Mouse (Mus musculus) adrenal gland, adult 2 months (tissue): Measurements from ENCODE around the gene Bdnf. TPM values are rescaled to one million over a fixed set of nuclear protein-coding genes. Genes with fewer than 3 reads are reported as not detected.

Experiments
- DNase-seq: peaks from one replicate; pipeline ENCODE4 v3.0.0; 2021
- long read RNA-seq: library from polyadenylated mRNA; stranded (forward); transcript quantifications from one replicate; pipeline ENCODE4 v2.0.0, GENCODE M21; 2021
- polyA plus RNA-seq: library from polyadenylated mRNA; depleted of rRNA; stranded (reverse); fragments of >200 nt; gene quantifications from 2 replicates; pipeline ENCODE4 v1.2.3, GENCODE M21; 2012; rRNA removed
- total RNA-seq, 2 experiments: library from RNA; stranded (reverse); gene quantifications; 2 replicates each; pipeline ENCODE4 v1.2.3; 2021

The Bdnf gene
- total RNA-seq: under 1 TPM in 1 of 2 experiments, not detected in 1; 0.14 TPM
- polyA plus RNA-seq: 0.03 TPM in 1 of 2 replicates, not detected in the other
- long read RNA-seq: 0 reads

GRCm38 (mm10) chr2:109674532-109674931 lies at the start of gene Bdnf:
TSS of gene Bdnf (plus strand) at chr2:109674700.
- no peak for DNase-seq

DNA sequence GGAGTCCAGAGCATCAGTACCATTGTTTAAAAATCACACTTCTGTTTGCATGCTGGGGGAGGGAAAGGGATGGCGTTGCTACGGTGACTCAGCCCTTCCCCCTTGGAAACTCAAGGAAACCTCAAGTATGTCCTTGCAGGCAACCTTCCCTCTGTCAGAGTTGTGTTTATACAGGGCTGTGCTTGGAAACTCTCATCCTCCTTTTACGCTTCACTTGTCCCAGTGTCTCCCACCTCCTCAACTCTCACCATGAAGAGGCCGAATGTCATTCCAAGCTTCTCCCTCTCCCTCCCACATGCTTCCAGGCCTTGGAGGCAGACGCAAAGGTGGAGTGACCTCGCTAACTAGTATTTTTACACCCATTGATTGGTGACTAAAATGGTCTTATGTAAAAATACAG lies 47.6 kb upstream of the Bdnf start:
- peak; percentile 3 for DNase-seq

DNA sequence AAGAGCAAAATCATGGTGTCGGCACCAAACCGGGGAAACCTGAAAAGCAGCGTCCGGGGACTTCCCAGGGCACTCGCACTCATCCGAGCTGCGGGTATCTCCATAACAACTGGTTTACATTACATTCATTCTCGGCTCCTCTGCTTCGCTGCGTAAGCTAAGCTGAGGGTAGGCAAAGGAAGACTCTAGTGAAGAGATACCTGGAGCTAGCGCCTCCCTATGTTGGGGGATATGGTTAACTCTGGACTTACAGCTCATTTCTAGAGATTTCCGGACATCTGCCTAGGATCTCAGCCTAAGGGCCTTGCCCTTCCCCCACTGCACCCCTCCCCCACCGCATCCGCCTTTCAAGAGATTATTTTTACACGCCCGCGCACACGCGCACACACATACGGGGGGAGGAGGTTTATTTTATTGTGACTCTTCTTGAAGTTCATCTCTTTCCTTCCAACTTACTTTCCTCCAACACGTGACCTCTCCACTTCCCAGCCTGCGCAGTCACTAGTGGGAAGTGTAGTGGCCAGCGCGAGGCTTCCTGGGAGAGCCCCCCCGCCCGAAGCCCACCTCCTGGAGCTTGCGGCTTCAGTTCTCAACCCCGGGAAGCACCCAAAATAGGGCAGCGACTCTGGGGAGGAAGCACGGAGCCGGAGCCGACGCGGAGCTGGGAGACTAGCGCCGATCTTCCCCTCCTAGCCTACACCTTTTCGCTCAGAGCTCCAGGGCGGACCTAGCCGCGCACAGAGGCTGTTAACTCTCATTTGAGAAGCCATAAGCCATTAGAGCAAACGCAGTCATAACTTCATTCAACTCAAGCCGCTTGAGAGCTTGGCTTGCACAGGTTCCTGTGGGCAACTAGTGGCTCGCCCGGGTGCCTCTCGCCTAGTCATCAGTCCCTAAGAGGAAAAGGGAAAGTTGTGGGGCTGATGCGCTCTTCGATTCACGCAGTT lies 718 bp upstream of the Bdnf start:
- no peak for DNase-seq

GRCm38 (mm10) chr2:109675051-109675450 lies 551 bp downstream of the Bdnf start:
- DNase-seq: no peak

DNA sequence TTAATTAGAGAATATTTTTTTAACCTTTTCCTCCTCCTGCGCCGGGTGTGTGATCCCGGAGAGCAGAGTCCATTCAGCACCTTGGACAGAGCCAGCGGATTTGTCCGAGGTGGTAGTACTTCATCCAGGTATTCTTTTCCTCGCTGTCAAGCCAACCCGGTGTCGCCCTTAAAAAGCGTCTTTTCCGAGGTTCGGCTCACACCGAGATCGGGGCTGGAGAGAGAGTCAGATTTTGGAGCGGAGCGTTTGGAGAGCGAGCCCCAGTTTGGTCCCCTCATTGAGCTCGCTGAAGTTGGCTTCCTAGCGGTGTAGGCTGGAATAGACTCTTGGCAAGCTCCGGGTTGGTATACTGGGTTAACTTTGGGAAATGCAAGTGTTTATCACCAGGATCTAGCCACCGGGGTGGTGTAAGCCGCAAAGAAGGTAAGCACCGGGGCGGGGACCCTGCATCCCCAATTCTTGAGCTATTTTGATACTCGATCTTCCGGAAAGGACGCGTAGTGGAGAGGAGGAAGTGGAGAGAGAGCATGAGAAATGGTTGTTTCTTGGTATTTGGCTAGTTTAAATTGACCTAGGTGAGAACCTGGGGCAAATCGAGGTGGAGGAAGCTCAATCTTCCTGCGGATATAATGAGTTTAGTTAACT lies 1.6 kb downstream of the Bdnf start:
- peak; percentile 40 for DNase-seq

DNA sequence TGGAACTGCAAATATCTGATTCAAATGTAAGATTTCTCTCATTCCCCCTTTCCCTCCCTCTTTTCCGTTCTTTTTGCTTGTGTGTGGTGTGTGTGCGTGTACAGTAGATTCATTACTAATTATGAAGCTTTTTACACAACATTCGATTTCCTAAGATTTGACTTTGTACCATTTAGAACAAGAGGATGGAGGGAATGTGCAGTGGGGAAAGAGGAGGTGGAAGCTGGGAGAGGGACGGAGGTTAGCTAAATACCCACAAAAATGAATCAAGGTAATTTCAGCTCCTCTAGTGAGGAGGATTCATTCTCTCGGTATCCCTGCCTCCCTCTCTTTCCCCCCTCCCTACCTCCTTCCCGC lies 2.1 kb downstream of the Bdnf start:
- no peak for DNase-seq

DNA sequence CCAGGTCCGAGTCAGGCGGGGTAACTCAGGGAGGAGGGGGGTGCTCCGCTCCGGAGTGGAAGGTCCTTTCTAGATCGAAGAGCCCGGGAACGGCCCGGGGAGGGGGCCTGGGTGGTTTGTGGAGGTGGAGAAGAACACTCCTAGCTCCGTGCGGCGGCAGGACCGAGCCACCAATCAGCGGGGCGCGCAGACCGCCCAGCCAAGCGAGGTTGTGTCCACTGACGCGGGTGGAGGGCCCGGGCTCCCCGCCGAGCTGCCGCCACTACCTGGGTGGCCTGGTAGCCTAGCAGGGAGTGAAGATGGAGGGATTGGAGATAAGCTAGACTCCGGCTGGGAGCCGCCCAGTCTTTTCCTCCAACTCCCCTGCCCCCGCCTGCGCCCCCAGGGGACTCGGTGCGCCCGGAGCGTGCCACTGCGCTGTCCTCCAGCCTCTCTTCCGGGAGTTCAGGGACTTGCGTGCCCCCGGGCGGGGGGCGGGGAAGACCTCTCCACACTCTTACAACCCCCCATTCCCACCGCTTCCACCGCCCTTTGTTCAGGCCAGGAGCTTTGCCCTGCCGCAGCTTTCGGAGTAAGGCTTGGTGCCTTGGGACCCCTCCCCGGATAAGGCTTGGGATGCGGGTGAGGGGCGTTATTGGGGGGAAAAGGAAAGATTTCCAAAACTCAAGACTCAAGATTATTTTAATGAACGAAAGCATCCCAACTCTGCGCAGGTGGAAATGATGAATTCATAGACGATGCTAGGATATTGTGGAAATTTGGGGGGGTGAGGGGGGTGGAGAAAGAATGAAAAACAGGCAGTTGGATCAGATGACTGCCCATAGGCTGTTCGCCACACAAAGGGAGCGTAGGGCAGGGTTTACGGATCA lies 3.0 kb downstream of the Bdnf start:
- no peak for DNase-seq

DNA sequence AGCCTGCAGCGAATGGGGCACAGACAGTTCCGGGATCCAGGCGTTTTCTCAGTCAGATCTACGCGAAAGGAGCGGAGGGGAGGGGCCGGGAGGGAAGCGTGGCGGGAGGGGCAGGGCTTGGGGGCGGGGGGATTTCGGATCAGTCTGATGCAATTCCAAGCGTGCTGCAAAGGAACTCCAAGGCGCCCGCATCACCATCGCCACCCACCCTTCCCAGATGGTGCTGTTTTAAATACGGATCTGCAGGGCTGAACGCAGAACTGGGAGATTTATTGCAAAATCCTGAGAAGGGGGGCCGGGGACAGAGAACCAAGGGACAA lies 3.5 kb downstream of the Bdnf start:
- peak; percentile 41 for DNase-seq

DNA sequence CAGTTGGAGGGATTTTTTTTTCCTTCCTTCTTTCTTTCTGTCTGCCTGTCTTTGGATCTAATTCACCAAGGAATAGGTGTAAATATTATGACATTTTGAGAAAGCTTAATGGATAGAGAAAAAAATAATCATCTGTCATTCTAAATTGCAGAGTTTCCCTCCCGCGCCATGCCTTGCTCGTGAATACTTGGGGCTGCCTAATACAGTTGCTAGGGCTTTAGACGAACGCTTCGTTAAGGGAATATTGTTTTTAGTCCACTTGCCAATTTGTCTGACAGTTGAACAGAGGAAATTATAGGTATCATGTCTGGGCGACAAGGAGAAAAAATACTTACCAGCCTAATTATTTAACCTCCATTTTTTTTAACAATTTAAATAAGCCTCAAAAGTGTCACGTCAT lies 4.0 kb downstream of the Bdnf start:
- DNase-seq: no peak

GRCm38 (mm10) chr2:109679446-109679845 lies 4.9 kb downstream of the Bdnf start:
- DNase-seq: no peak

DNA sequence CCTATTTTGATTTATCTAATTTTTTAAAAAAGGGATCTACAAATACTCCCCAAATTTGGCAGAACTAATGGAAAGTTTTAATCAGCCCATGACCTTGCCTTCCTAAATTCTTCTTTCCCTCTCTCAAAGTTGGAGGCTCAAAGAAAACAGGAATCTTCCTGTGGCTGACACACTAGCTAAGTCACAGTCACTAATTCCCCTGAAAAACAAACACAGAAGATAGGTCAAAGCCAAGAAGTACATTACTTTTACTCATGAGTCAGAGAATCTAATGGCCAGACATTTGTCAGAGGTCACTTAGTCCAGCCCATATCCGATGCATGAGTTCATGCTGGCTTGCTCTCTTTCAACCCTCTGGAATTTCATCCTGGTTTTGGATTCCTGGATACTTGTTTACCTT lies 6.6 kb downstream of the Bdnf start:
- DNase-seq: no peak

DNA sequence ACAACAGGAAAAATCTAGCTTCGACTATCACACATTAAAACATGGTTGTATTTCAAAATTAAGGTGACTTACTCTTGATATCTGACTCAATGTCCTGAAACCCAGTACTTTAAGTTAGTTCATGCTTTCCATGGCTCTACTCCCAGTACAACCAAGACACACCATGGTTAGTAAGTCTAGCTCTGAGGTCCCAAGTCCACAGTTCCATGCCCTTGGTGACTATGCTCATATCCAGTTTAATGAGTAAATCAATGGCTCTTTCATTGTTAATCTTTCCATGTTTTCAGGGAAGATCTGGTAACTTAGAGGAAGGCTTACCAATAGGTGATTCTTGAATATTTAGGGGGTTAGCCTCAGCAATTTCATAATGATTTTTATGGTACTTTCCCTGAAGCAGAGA lies 14.2 kb downstream of the Bdnf start:
- DNase-seq: no peak

DNA sequence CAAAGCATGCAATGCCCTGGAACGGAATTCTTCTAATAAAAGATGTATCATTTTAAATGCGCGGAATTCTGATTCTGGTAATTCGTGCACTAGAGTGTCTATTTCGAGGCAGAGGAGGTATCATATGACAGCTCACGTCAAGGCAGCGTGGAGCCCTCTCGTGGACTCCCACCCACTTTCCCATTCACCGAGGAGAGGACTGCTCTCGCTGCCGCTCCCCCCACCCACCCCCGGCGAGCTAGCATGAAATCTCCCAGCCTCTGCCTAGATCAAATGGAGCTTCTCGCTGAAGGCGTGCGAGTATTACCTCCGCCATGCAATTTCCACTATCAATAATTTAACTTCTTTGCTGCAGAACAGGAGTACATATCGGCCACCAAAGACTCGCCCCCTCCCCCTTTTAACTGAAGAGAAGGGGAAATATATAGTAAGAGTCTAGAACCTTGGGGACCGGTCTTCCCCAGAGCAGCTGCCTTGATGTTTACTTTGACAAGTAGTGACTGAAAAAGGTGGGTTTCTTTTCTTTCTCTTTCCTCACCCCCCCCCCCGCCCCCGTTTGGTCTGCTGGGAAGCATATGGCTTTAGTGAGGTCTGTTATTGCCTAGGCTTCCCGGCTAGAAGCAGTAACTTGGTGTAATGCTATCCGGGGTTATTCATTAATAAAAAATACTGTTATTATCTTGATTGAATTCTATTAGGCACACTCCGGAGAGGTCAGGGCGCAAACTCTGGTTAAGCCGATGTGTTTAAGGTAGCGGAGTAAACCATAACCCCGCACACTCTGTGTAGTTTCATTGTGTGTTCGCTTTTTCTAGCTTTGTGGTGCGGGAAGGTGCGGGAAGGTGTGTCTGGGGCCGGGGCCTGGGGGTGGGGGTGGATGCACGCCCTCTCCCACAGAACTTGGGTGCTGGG lies 18.0 kb downstream of the Bdnf start:
- no peak for DNase-seq

- DNase-seq: peak; percentile 58
Observed at GRCm38 (mm10) chr2:109693178-109694115, 18.9 kb downstream of the Bdnf start.

DNA sequence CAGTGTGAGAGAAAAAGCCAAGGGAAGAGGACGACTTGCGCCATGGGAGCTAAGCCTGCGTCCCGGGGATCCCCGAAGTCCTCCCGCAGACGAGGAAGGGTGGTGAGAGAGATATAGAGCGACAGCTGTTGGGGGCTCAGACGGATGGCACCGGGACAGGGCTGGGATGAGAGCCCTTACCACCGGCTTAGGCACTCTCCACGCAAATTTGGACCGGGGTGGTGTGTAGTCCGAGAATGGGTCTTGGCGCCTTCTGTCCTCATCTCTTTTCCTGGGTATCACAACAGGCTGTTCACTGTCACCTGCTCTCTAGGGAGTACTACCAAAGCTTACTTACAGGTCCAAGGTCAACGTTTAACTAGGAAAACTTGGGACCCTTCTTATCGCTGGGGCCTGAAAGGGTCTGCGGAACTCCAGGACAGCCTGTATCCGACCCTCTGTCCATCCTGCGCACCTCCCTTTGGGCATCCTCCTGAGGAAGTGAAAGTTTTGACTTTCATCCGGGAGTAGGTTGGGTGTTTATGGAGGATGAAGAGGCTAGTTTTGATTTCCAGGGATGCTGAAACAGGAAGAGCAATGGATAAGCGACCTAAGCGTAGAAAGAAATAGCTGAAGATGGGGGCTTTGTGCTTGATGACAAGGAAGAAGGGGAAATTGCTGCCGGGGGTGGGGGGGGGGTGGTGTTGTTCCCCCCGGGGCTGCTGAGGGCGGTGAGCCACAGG lies 19.8 kb downstream of the Bdnf start:
- DNase-seq: no peak

DNA sequence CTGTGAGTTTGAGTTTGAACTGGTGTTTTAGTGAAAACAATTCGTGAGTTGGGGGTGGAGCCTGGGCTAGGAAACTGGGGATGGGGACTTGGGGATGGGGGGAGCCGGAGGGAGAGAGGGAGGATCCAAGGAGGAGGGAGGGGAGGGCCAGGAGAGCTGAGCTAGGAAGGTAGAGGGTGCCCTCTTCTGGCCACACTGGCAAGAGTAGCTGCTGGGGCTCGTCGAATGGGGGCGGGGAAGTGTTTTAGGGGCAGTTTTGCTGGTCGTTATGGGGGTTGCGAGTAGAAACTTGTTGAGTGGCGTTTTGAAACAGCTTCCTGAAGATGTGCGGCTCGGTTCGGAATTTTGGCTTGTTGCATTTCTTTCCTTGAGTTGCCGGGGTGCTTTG lies 20.3 kb downstream of the Bdnf start:
- peak; percentile 67 for DNase-seq

- no peak for DNase-seq
Observed at GRCm38 (mm10) chr2:109697151-109697550, 22.7 kb downstream of the Bdnf start.

DNA sequence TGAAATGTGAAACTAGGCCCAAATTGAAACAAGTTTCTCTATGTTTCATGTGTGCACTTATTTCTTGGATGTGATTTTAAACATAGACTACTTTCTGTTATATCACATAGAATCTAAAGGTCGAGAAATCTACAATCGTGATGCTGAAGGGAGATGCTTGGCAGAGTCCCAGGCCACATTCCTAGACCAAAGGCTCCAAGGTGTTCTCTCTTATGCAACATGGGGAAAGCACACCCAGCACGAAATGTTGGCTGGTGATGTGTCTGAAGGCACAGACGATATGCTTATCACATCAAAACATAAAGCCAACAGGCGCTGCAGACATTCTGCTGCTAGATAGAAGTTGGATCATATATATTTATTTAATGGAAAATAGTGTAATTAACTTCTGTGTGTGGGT lies 25.8 kb downstream of the Bdnf start:
- DNase-seq: no peak

GRCm38 (mm10) chr2:109703588-109703987 lies 29.1 kb downstream of the Bdnf start:
- no peak for DNase-seq

- no peak for DNase-seq
Observed at GRCm38 (mm10) chr2:109704053-109704452, 29.6 kb downstream of the Bdnf start.
